Mouse (Mus musculus) ES-Bruce4 (cell line): ENCODE results near the gene Hephl1. TPM values are rescaled to one million over a fixed set of nuclear protein-coding genes. Genes with fewer than 3 reads are reported as not detected.
A peak's percentile ranks its signal among the peaks of the same experiment; 100 is the strongest.

Experiments
- H3K27ac ChIP-seq: 2 replicates; pipeline ENCODE4 v1.5.1; 2012; ENCODE audit warnings: low read length, inconsistent platforms; ENCODE audit not compliant: insufficient read depth
- H3K27me3 ChIP-seq: 2 replicates; pipeline ENCODE4 v1.6.1; 2012; ENCODE audit warnings: mild to moderate bottlenecking, low read length, inconsistent platforms; ENCODE audit not compliant: control insufficient read depth, poor library complexity, insufficient read depth, severe bottlenecking
- H3K36me3 ChIP-seq: 2 replicates; pipeline ENCODE4 v1.6.1; 2012; ENCODE audit warnings: inconsistent platforms, mild to moderate bottlenecking, low read length, moderate library complexity; ENCODE audit not compliant: control insufficient read depth, poor library complexity, insufficient read depth, severe bottlenecking
- H3K4me1 ChIP-seq: one replicate; pipeline ENCODE4 v1.8.1; 2011; ENCODE audit warnings: low read length; ENCODE audit not compliant: control insufficient read depth, insufficient read depth
- H3K4me3 ChIP-seq: 2 replicates; pipeline ENCODE4 v1.5.1; 2011; ENCODE audit warnings: low read depth, mild to moderate bottlenecking, low read length
- H3K9ac ChIP-seq: 2 replicates; pipeline ENCODE4 v1.6.1; 2012; ENCODE audit warnings: low read depth, mild to moderate bottlenecking, inconsistent platforms; ENCODE audit not compliant: poor library complexity, severe bottlenecking
- H3K9me3 ChIP-seq: replicated peaks from 2 replicates; pipeline ENCODE4 v1.6.1; 2012; ENCODE audit warnings: mild to moderate bottlenecking, low read length, inconsistent platforms; ENCODE audit not compliant: control insufficient read depth, poor library complexity, insufficient read depth, severe bottlenecking
- CTCF ChIP-seq: IDR thresholded peaks from one replicate; pipeline ENCODE4 v1.8.1; 2011; ENCODE audit warnings: low read depth, low read length
- EP300 ChIP-seq: IDR thresholded peaks from 2 replicates; pipeline ENCODE4 v1.6.1; 2011; ENCODE audit warnings: low read depth, low read length; ENCODE audit not compliant: insufficient read depth
- POLR2A ChIP-seq: IDR thresholded peaks from one replicate; pipeline ENCODE4 v1.8.1; 2011; ENCODE audit warnings: low read length; ENCODE audit not compliant: insufficient read depth
- polyA plus RNA-seq: library from polyadenylated mRNA; stranded (reverse); fragments of >200 nt; gene quantifications from 2 replicates; pipeline ENCODE4 v1.2.4, GENCODE M21; 2011; ENCODE audit warnings: low read depth; ENCODE audit not compliant: missing spikeins, insufficient read depth, insufficient read length

Hephl1 gene
- polyA plus RNA-seq, 1 experiment = not detected

GRCm38 (mm10) chr9:15018756-15019131, 93.2 kb downstream of the Hephl1 start:
- H3K27me3 ChIP-seq = no peaks in the 10 kb centered on the region

GRCm38 (mm10) chr9:15017791-15018755, 93.8 kb downstream of the Hephl1 start:
- Histone ChIP-seq H3K36me3 (no peaks in the 10 kb centered on the region), H3K27me3 (no peaks in the 10 kb centered on the region), H3K4me1 (no peaks in the 10 kb centered on the region), H3K9me3 (no peaks in the 10 kb centered on the region), H3K4me3 (no peak overlapping the region), H3K9ac (no peak overlapping the region), H3K27ac (no peak overlapping the region)
- TF ChIP-seq CTCF (no peak), POLR2A (no peak), EP300 (no peak)

More at GRCm38 (mm10) chr9:15018756-15019131, 93.2 kb downstream of the Hephl1 start:
- Histone ChIP-seq H3K9ac (no peak overlapping the region), H3K9me3 (no peaks in the 10 kb centered on the region), H3K36me3 (no peaks in the 10 kb centered on the region), H3K27ac (no peak overlapping the region), H3K4me1 (no peaks in the 10 kb centered on the region), H3K4me3 (no peak overlapping the region)
- TF ChIP-seq POLR2A (no peak), EP300 (no peak), CTCF (no peak)

- Histone ChIP-seq H3K27me3 (no peaks in the 10 kb centered on the region), H3K36me3 (no peaks in the 10 kb centered on the region), H3K4me1 (no peaks in the 10 kb centered on the region), H3K4me3 (no peak overlapping the region), H3K9ac (no peak overlapping the region), H3K27ac (no peak overlapping the region), H3K9me3 (no peaks in the 10 kb centered on the region)
- TF ChIP-seq CTCF (peak; percentile 54), POLR2A (no peak), EP300 (no peak)
Measured at GRCm38 (mm10) chr9:15015223-15015956, 96.5 kb downstream of the Hephl1 start.

GRCm38 (mm10) chr9:15007566-15007965, 104.3 kb downstream of the Hephl1 start:
- no peak overlapping the region for H3K4me3 ChIP-seq
- no peak overlapping the region for H3K27ac ChIP-seq
- H3K36me3 ChIP-seq = no peaks in the 10 kb centered on the region
- no peak overlapping the region for H3K9ac ChIP-seq
- TF ChIP-seq POLR2A (no peak), CTCF (no peak), EP300 (no peak)
- no peaks in the 10 kb centered on the region for H3K27me3 ChIP-seq
- no peaks in the 10 kb centered on the region for H3K9me3 ChIP-seq
- no peaks in the 10 kb centered on the region for H3K4me1 ChIP-seq

GRCm38 (mm10) chr9:15004298-15004685, 107.6 kb downstream of the Hephl1 start:
- Histone ChIP-seq H3K27me3 (no peaks in the 10 kb centered on the region), H3K4me1 (no peaks in the 10 kb centered on the region), H3K9ac (no peak overlapping the region), H3K36me3 (no peaks in the 10 kb centered on the region), H3K9me3 (no peaks in the 10 kb centered on the region), H3K27ac (no peak overlapping the region), H3K4me3 (no peak overlapping the region)
- TF ChIP-seq CTCF (no peak), EP300 (no peak), POLR2A (no peak)
